In the genomic region with DNA sequence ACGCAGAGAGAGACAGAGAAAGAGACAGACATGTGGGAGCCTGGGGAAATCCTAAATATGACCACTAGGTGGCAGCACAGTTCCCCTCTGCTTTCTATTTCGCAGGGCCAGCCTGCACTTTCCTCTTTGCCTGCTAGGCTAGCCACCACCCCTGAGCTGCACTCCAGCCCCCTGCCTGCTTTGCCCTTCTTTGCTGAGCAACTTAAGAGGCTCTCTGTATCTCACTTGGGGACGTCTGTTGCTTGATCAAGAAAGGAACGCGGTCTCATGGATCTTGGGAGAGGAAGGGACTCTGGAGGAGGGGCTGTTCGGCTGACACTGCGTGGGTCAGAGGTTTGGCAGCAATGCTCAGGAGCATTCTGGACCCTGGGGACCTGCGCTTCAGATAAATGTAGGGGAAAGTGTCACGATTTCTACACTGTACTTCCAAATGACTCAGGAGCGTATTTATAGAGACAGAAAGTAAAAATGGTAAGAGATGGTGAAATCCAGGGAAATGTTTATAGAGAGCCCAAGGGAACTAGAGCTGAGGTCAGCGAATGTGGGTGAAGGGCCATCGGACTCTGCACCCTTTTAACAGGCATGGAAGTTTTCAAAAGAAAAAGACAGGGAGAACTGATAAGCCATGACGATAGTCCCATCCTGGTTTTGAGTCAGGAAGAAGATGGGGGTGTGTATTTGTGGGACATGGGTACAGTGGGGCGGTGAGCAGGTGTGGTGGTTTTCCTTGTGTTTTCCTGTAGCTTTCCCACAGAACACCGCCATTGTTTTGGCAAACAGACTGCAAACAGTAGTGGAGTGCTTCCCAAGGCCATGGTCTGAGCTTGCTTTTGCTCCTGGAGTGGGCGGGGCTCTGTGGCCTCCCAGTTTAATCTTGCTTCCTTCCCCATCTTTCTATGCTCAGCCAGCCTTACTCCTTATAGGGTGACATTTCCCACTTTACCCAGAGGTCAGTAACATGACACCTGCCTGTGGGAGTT, we compare ENCODE assay signal across 8 mouse cellular contexts. TPM values are rescaled to one million over a fixed set of nuclear protein-coding genes. Genes with fewer than 3 reads are reported as not detected.
A peak's percentile ranks its signal among the peaks of the same experiment; 100 is the strongest.
DNase-seq lines count a peak whose midpoint lies in the region; ATAC-seq and TF ChIP-seq lines count a peak whose summit lies in the region.

No protein-coding gene starts in this region.

- intact Hi-C loops in heart, postnatal 25 days (cut with DNase I) = no loop called here

- TF ChIP-seq CTCF in liver, postnatal 0 days (IDR thresholded peaks at IDR 0.05; ENCODE audit: low read depth) = peak; percentile 95
- peak; percentile 96 for TF ChIP-seq CTCF in stomach, postnatal 0 days (IDR thresholded peaks at IDR 0.05; ENCODE audit: low read depth)

- ATAC-seq in forebrain, embryonic 15.5 days (replicated peaks) = peak; percentile 51; the same call in 1 of the 2 replicates
- peak; percentile 91 for ATAC-seq in liver, postnatal 0 days
- ATAC-seq in neural tube, embryonic 12.5 days (ENCODE audit: low FRiP score, low read depth) = no peak; the same call in 1 of the 2 replicates
- peak; percentile 79 for ATAC-seq in stomach, postnatal 0 days (ENCODE audit: low FRiP score, low TSS enrichment)

- TF ChIP-seq EP300 in liver, postnatal 0 days (IDR thresholded peaks at IDR 0.05; ENCODE audit: low read depth) = peak; percentile 47; the same call in 1 of the 2 replicates
- TF ChIP-seq EP300 in stomach, postnatal 0 days (optimal IDR thresholded peaks at IDR 0.05) = no peak

- in situ Hi-C loops in ES-E14 (cut with MboI; ENCODE audit: low sequenced_read_pairs in 2 of 2, unreplicated experiment in 2 of 2) = no loop called here

- peak; percentile 69 for DNase-seq in ES-E14 (ENCODE audit: low read depth, low spot score)
- peak; percentile 24 for DNase-seq in cerebellum, adult 11-12 months
- peak; percentile 36 for DNase-seq in heart, postnatal 25 days (ENCODE audit: low spot score)
- DNase-seq in large intestine, adult 2 months (ENCODE audit: low read depth, low spot score) = peak; percentile 59
- DNase-seq in liver, postnatal 0 days = peak; percentile 79
- DNase-seq in stomach, postnatal 0 days (ENCODE audit: low spot score) = peak; percentile 77

- no peaks in the 10 kb centered on the region for H3K36me3 ChIP-seq in ES-E14 (ENCODE audit: control insufficient read depth, insufficient read depth, low read length, poor library complexity, severe bottlenecking)
- no peaks in the 10 kb centered on the region for H3K36me3 ChIP-seq in forebrain, embryonic 15.5 days
- H3K36me3 ChIP-seq in liver, postnatal 0 days (replicated peaks; ENCODE audit: insufficient read depth, low read length) = no peaks in the 10 kb centered on the region
- no peaks in the 10 kb centered on the region for H3K36me3 ChIP-seq in neural tube, embryonic 12.5 days
- no peaks in the 10 kb centered on the region for H3K36me3 ChIP-seq in stomach, postnatal 0 days (ENCODE audit: control insufficient read depth, insufficient read depth, low read length)

- H3K4me1 ChIP-seq in ES-E14 (ENCODE audit: control insufficient read depth in 2 of 2, insufficient read depth in 2 of 2, low read length in 2 of 2, poor library complexity in 1 of 2) = no peaks in the 10 kb centered on the region; a peak in 1 of 4 replicates
- H3K4me1 ChIP-seq in forebrain, embryonic 15.5 days = no peaks in the 10 kb centered on the region
- no peaks in the 10 kb centered on the region for H3K4me1 ChIP-seq in liver, postnatal 0 days (ENCODE audit: insufficient read depth)
- H3K4me1 ChIP-seq in neural tube, embryonic 12.5 days = no peaks in the 10 kb centered on the region
- H3K4me1 ChIP-seq in stomach, postnatal 0 days (replicated peaks; ENCODE audit: control insufficient read depth, insufficient read depth) = no peaks in the 10 kb centered on the region

- no peak overlapping the region for H3K9ac ChIP-seq in ES-E14 (ENCODE audit: insufficient read depth, low read depth, low read length, poor library complexity, severe bottlenecking)
- H3K9ac ChIP-seq in forebrain, embryonic 15.5 days (replicated peaks) = peak overlapping the region; percentile 33
- peak overlapping the region; percentile 61 for H3K9ac ChIP-seq in liver, postnatal 0 days (replicated peaks)
- H3K9ac ChIP-seq in neural tube, embryonic 12.5 days = 0 out of 2 replicates have a peak overlapping the region, but pooled peaks have one; percentile 30
- peak overlapping the region; percentile 36 for H3K9ac ChIP-seq in stomach, postnatal 0 days (ENCODE audit: low read length)

- no peaks in the 10 kb centered on the region for H3K27me3 ChIP-seq in forebrain, embryonic 15.5 days
- no peaks in the 10 kb centered on the region for H3K27me3 ChIP-seq in liver, postnatal 0 days (ENCODE audit: insufficient read depth, low read length)
- H3K27me3 ChIP-seq in neural tube, embryonic 12.5 days (replicated peaks) = no peaks in the 10 kb centered on the region
- no peaks in the 10 kb centered on the region for H3K27me3 ChIP-seq in stomach, postnatal 0 days (ENCODE audit: control insufficient read depth, insufficient read depth, low read length)

- peak overlapping the region; percentile 34 for H3K4me2 ChIP-seq in forebrain, embryonic 15.5 days (replicated peaks)
- H3K4me2 ChIP-seq in liver, postnatal 0 days (ENCODE audit: low read depth, low read length) = peak overlapping the region; percentile 72
- peak overlapping the region; percentile 48 for H3K4me2 ChIP-seq in neural tube, embryonic 12.5 days (replicated peaks)
- H3K4me2 ChIP-seq in stomach, postnatal 0 days (replicated peaks; ENCODE audit: low read depth) = peak overlapping the region; percentile 56

- H3K27ac ChIP-seq in ES-E14 (ENCODE audit: insufficient read depth, low read depth, low read length, poor library complexity, severe bottlenecking) = no peak overlapping the region
- no peak overlapping the region for H3K27ac ChIP-seq in forebrain, embryonic 15.5 days (replicated peaks)
- peak overlapping the region; percentile 97 for H3K27ac ChIP-seq in liver, postnatal 0 days (ENCODE audit: low read depth)
- no peak overlapping the region for H3K27ac ChIP-seq in neural tube, embryonic 12.5 days
- H3K27ac ChIP-seq in stomach, postnatal 0 days (replicated peaks) = no peak overlapping the region

- no peak overlapping the region for H3K4me3 ChIP-seq in ES-E14 (ENCODE audit: insufficient read depth in 1 of 2, low read depth in 1 of 2, low read length in 2 of 2, poor library complexity in 1 of 2, severe bottlenecking in 1 of 2)
- H3K4me3 ChIP-seq in forebrain, embryonic 15.5 days = peak overlapping the region; percentile 13; the same call in 1 of the 2 replicates
- peak overlapping the region; percentile 45 for H3K4me3 ChIP-seq in liver, postnatal 0 days (ENCODE audit: low read depth, low read length)
- H3K4me3 ChIP-seq in neural tube, embryonic 12.5 days = no peak overlapping the region
- peak overlapping the region; percentile 33 for H3K4me3 ChIP-seq in stomach, postnatal 0 days (ENCODE audit: low read depth, low read length)

- H3K9me3 ChIP-seq in ES-E14 (ENCODE audit: control insufficient read depth, insufficient read depth, low read depth, low read length) = no peaks in the 10 kb centered on the region
- no peaks in the 10 kb centered on the region for H3K9me3 ChIP-seq in forebrain, embryonic 15.5 days
- no peaks in the 10 kb centered on the region for H3K9me3 ChIP-seq in liver, postnatal 0 days (ENCODE audit: low read length)
- H3K9me3 ChIP-seq in neural tube, embryonic 12.5 days = no peaks in the 10 kb centered on the region
- H3K9me3 ChIP-seq in stomach, postnatal 0 days (ENCODE audit: control insufficient read depth, low read length) = no peaks in the 10 kb centered on the region

- WGBS in forebrain, embryonic 15.5 days = 34% methylated on average over 16 of the region's 16 CpGs
- 12% methylated on average over 16 of the region's 16 CpGs for WGBS in large intestine, adult 2 months
- 14% methylated on average over 16 of the region's 16 CpGs for WGBS in liver, postnatal 0 days (ENCODE audit: insufficient replicate concordance)
- 32% methylated on average over 16 of the region's 16 CpGs for WGBS in neural tube, embryonic 12.5 days
- 22% methylated on average over 16 of the region's 16 CpGs for WGBS in stomach, postnatal 0 days

RNA-seq across cellular contexts. Expression of gene Mesp1, which starts 12.7 kb away (rescaled TPM):
- total RNA-seq in ES-E14 (2012; rRNA removed) = 0.27 TPM in 1 of 2 replicates, not detected in the other
- 0.19 TPM in 1 of 2 replicates, not detected in the other for polyA plus RNA-seq in forebrain, embryonic 15.5 days (2015; fragmentation: Nextera tagmentation; extraction: Ambion mirVana)
- not detected for total RNA-seq in heart, postnatal 25 days (2021)
- polyA plus RNA-seq in large intestine, adult 2 months (2012; rRNA removed) = 0.69 and 0.85 TPM in 2 replicates
- not detected in 2 replicates for polyA plus RNA-seq in liver, postnatal 0 days (2015; fragmentation: Nextera tagmentation; extraction: Ambion mirVana)
- polyA plus RNA-seq in neural tube, embryonic 12.5 days (2016; fragmentation: Nextera tagmentation; extraction: Ambion mirVana) = not detected in 2 replicates
- polyA plus RNA-seq in stomach, postnatal 0 days (2015; fragmentation: Nextera tagmentation; extraction: Ambion mirVana) = not detected in 2 replicates

RNA-seq across cellular contexts. Expression of gene Mesp2, which starts 29.6 kb away (rescaled TPM):
- 1.0 and 1.2 TPM in 2 replicates for total RNA-seq in ES-E14 (2012; rRNA removed)
- 1.5 and 2.2 TPM in 2 replicates for polyA plus RNA-seq in forebrain, embryonic 15.5 days (2015; fragmentation: Nextera tagmentation; extraction: Ambion mirVana)
- total RNA-seq in heart, postnatal 25 days (2021) = under 1 TPM in 1 of 2 experiments, not detected in 1; 0.17 TPM
- 0.35 and 0.64 TPM in 2 replicates for polyA plus RNA-seq in large intestine, adult 2 months (2012; rRNA removed)
- polyA plus RNA-seq in liver, postnatal 0 days (2015; fragmentation: Nextera tagmentation; extraction: Ambion mirVana) = 0.07 TPM in 1 of 2 replicates, not detected in the other
- 0.44 and 0.52 TPM in 2 replicates for polyA plus RNA-seq in neural tube, embryonic 12.5 days (2016; fragmentation: Nextera tagmentation; extraction: Ambion mirVana)
- polyA plus RNA-seq in stomach, postnatal 0 days (2015; fragmentation: Nextera tagmentation; extraction: Ambion mirVana) = 1.5 and 2.5 TPM in 2 replicates

RNA-seq across cellular contexts. Expression of gene Wdr93, which starts 38.0 kb away (rescaled TPM):
- total RNA-seq in ES-E14 (2012; rRNA removed) = 0.58 and 0.71 TPM in 2 replicates
- 0.23 and 0.85 TPM in 2 replicates for polyA plus RNA-seq in forebrain, embryonic 15.5 days (2015; fragmentation: Nextera tagmentation; extraction: Ambion mirVana)
- under 1 TPM in 1 of 2 experiments, not detected in 1; 0.21 TPM for total RNA-seq in heart, postnatal 25 days (2021)
- 0.05 and 0.10 TPM in 2 replicates for polyA plus RNA-seq in large intestine, adult 2 months (2012; rRNA removed)
- 0.11 and 0.19 TPM in 2 replicates for polyA plus RNA-seq in liver, postnatal 0 days (2015; fragmentation: Nextera tagmentation; extraction: Ambion mirVana)
- polyA plus RNA-seq in neural tube, embryonic 12.5 days (2016; fragmentation: Nextera tagmentation; extraction: Ambion mirVana) = 0.17 and 0.38 TPM in 2 replicates
- polyA plus RNA-seq in stomach, postnatal 0 days (2015; fragmentation: Nextera tagmentation; extraction: Ambion mirVana) = 0.04 TPM in 1 of 2 replicates, not detected in the other

RNA-seq across cellular contexts. Expression of gene Pex11a, which starts 38.0 kb away (rescaled TPM):
- 4.3 and 6.1 TPM in 2 replicates for total RNA-seq in ES-E14 (2012; rRNA removed)
- 16.9 and 18.8 TPM in 2 replicates for polyA plus RNA-seq in forebrain, embryonic 15.5 days (2015; fragmentation: Nextera tagmentation; extraction: Ambion mirVana)
- total RNA-seq in heart, postnatal 25 days (2021) = 10 to 100 TPM; 13.2 to 15.2 TPM
- 18.9 and 27.5 TPM in 2 replicates for polyA plus RNA-seq in large intestine, adult 2 months (2012; rRNA removed)
- 13.5 and 16.1 TPM in 2 replicates for polyA plus RNA-seq in liver, postnatal 0 days (2015; fragmentation: Nextera tagmentation; extraction: Ambion mirVana)
- polyA plus RNA-seq in neural tube, embryonic 12.5 days (2016; fragmentation: Nextera tagmentation; extraction: Ambion mirVana) = 9.8 and 11.5 TPM in 2 replicates
- polyA plus RNA-seq in stomach, postnatal 0 days (2015; fragmentation: Nextera tagmentation; extraction: Ambion mirVana) = 10.3 and 11.5 TPM in 2 replicates

RNA-seq across cellular contexts. Expression of gene Plin1, which starts 48.2 kb away (rescaled TPM):
- total RNA-seq in ES-E14 (2012; rRNA removed) = 0.18 TPM in 1 of 2 replicates, not detected in the other
- not detected in 2 replicates for polyA plus RNA-seq in forebrain, embryonic 15.5 days (2015; fragmentation: Nextera tagmentation; extraction: Ambion mirVana)
- 10 to 100 TPM in 1 of 2 experiments, 1 to 10 TPM in 1; 5.2 to 10.6 TPM for total RNA-seq in heart, postnatal 25 days (2021)
- polyA plus RNA-seq in large intestine, adult 2 months (2012; rRNA removed) = 14.5 and 16.5 TPM in 2 replicates
- polyA plus RNA-seq in liver, postnatal 0 days (2015; fragmentation: Nextera tagmentation; extraction: Ambion mirVana) = not detected in 2 replicates
- not detected in 2 replicates for polyA plus RNA-seq in neural tube, embryonic 12.5 days (2016; fragmentation: Nextera tagmentation; extraction: Ambion mirVana)
- 0.07 TPM in 1 of 2 replicates, not detected in the other for polyA plus RNA-seq in stomach, postnatal 0 days (2015; fragmentation: Nextera tagmentation; extraction: Ambion mirVana)

Comparison
In these comparisons a context has a peak if more than half of its experiments do, and no peak if none do; other contexts are left out.
1. DNase-seq: peak in every context shown above with its lines; median percentile 79 in liver, postnatal 0 days; 77 in stomach, postnatal 0 days; 69 in ES-E14; 59 in large intestine, adult 2 months; 36 in heart, postnatal 25 days; 24 in cerebellum, adult 11-12 months.
2. H3K4me3 ChIP-seq: peak in forebrain, embryonic 15.5 days (single experiment), liver, postnatal 0 days (single experiment) and stomach, postnatal 0 days (single experiment); none in ES-E14 (0 of 2) and neural tube, embryonic 12.5 days (single experiment).
3. Peak in every context shown above with its lines, with median percentiles within 50 percentile points of each other: H3K4me2 ChIP-seq.